Mouse (Mus musculus) spleen, adult 2 months (tissue): ENCODE measurements around the gene Ankzf1. TPM values are rescaled to one million over a fixed set of nuclear protein-coding genes. Genes with fewer than 3 reads are reported as not detected.
A peak's percentile ranks its signal among the peaks of the same experiment; 100 is the strongest.

ENCODE experiments used
- DNase-seq, 2 experiments: peaks; one replicate each; pipeline versions ENCODE4 v3.0.0 to v3.0.0-alpha.2; 2012 to 2021; ENCODE audit warnings: low spot score in 2 of 2, low read depth in 1 of 2
- H3K27ac ChIP-seq: fragments of 200-500 bp; 2 replicates; pipeline ENCODE4 v1.5.1; 2012; ENCODE audit warnings: low read length, inconsistent platforms; ENCODE audit not compliant: insufficient read depth
- H3K27me3 ChIP-seq: fragments of 200-500 bp; 2 replicates; pipeline ENCODE4 v1.6.1; 2012; ENCODE audit warnings: mild to moderate bottlenecking, moderate library complexity, low read length, inconsistent platforms; ENCODE audit not compliant: control insufficient read depth, insufficient read depth
- H3K36me3 ChIP-seq: fragments of 200-500 bp; 2 replicates; pipeline ENCODE4 v1.6.1; 2012; ENCODE audit warnings: mild to moderate bottlenecking, low read length, inconsistent platforms; ENCODE audit not compliant: control insufficient read depth, insufficient read depth
- H3K4me1 ChIP-seq: fragments of 200-500 bp; 2 replicates; pipeline ENCODE4 v1.6.1; 2011; ENCODE audit warnings: inconsistent platforms; ENCODE audit not compliant: control insufficient read depth, insufficient read depth, insufficient read length
- H3K4me3 ChIP-seq: fragments of 200-500 bp; 2 replicates; pipeline ENCODE4 v1.5.1; 2011; ENCODE audit warnings: mild to moderate bottlenecking, inconsistent platforms; ENCODE audit not compliant: insufficient read depth, insufficient read length; ENCODE audit errors: extremely low read depth
- CTCF ChIP-seq: fragments of 200-500 bp; IDR thresholded peaks from 2 replicates; pipeline ENCODE4 v1.5.1; 2011; ENCODE audit warnings: mild to moderate bottlenecking, inconsistent platforms; ENCODE audit not compliant: insufficient read depth, insufficient read length, insufficient replicate concordance; ENCODE audit errors: extremely low read depth
- POLR2A ChIP-seq: fragments of 200-500 bp; IDR thresholded peaks from 2 replicates; pipeline ENCODE4 v1.6.1; 2011; ENCODE audit warnings: low read depth, low read length, inconsistent platforms
- WGBS: fragments of 180-500 bp; shearing (Covaris S2); methylation state at CpG from one replicate; pipeline ENCODE4 v1.1.7; 2018; 5-methylcytosine and 5-hydroxymethylcytosine counted together
- polyA plus RNA-seq: library from polyadenylated mRNA; depleted of rRNA; stranded (reverse); fragments of >200 nt; gene quantifications from 2 replicates; pipeline ENCODE4 v1.2.3, GENCODE M21; 2012

The Ankzf1 gene
- polyA plus RNA-seq, 1 experiment, result 15.9 TPM

DNA sequence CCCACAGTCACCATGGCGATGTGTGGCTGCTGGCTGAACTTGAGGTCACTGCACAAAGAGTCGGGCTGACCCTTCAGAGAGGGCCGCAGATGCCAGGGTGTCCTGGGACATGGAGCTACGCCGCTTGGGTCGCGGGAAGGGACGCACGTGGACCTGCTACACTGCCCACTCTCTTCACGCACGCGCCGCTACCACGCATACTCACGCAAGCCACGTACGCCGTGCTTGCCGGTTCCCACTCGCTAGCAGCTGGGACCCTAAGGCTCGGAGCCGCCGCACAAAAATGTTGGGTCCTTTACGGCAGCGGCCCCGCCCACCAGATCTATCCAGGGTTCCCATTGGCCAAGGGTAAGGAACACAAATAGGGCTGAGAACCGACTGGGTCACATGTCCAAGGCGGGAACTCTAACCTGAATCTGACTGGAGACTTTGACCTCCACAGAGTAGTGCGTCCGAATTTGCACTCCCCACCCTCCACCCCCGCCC, 11.8 kb upstream of the Ankzf1 start, which contains the start of gene Abcb6:
Abcb6 (minus strand) TSS at position 288 of the 486 bp plus-strand sequence.
- Histone ChIP-seq H3K27ac (peak within 1 kb of the TSS; percentile 41; the same call in 1 of the 2 replicates), H3K4me3 (peak within 1 kb of the TSS; percentile 75), H3K4me1 (peaks cover 8% of the 10 kb centered on the region), H3K27me3 (no peaks in the 10 kb centered on the region), H3K36me3 (peaks cover 12% of the 10 kb centered on the region)
- WGBS, result under 1% methylated on average over 31 of the region's 31 CpGs
- peak; percentile 55 to 79 for DNase-seq
- no peak for TF ChIP-seq CTCF
- no peak for TF ChIP-seq POLR2A

DNA sequence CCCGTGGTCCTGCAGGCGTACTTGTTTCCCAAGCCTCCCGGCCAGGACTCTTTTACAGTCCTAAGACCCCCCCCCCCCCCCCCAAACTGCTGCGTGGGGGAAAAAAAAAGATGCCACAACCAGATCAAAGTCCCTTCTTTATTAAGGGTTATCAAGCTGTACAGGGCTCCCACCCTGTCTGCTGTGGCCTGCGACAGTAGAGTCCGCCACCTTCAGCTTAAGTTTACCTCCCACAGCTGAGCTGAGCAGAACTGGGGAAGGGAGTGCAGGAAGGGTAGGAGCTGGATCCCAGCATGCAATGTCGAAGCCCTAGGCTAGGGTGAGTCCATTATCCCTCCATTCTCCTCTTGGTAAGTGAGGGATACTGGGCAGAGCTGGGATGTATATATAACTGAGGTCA, 11.2 kb upstream of the Ankzf1 start:
- WGBS, result 48% methylated on average over 7 of the region's 7 CpGs
- no peaks in the 10 kb centered on the region for H3K27me3 ChIP-seq
- no peak for DNase-seq
- peaks cover 8% of the 10 kb centered on the region for H3K4me1 ChIP-seq
- no peak overlapping the region for H3K4me3 ChIP-seq
- H3K36me3 ChIP-seq, result peaks cover 16% of the 10 kb centered on the region
- H3K27ac ChIP-seq, result no peak overlapping the region
- TF ChIP-seq CTCF (no peak), POLR2A (no peak)

DNA sequence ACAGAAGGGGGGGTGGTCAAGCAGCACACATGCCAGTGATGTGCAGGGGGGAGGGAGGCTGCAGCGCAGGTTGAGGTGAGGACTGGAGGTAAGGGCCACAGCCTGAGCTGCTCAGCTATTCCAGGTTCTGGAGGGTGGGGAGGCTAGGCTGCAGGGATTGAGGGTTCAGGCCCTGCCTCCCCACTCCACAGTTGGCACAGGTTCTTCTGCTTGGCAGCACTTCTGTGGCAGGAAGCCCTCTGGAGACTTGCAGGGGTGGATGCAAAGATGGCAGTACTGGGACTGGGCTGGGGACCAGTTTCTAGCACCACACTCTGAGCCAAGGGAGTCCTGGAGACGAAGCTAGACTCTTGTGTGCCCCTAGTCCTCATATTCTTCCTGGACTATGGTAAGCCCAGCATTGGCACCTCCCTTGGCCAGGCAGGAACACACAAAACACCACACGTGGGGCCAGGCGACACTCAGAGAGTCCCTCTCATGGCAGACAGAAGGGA, 10.5 kb upstream of the Ankzf1 start:
- Histone ChIP-seq H3K4me1 (peaks cover 8% of the 10 kb centered on the region), H3K27ac (no peak overlapping the region), H3K27me3 (no peaks in the 10 kb centered on the region), H3K36me3 (peaks cover 22% of the 10 kb centered on the region), H3K4me3 (no peak overlapping the region)
- TF ChIP-seq POLR2A, result no peak
- no peak for TF ChIP-seq CTCF
- 95% methylated on average over 4 of the region's 4 CpGs for WGBS
- DNase-seq, result no peak

DNA sequence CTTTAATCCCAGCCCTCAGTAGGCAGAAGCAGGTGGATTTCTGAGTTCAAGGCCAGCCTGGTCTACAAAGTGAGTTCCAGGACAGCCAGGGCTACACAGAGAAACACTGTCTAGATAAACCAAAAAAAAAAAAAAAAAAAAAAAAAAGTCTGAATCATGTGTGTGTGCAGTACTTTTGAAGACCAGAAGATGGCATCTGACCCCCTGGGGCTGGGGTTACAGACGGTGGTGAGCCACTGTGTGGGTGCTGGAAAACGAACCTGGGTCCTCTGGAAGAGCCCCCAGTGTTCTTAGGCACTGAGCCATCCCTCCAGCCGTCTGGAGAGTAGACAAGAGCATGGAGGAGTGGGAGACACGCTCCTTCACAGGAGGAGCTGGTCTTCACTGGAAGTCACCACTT, 9.8 kb upstream of the Ankzf1 start:
- Histone ChIP-seq H3K27me3 (no peaks in the 10 kb centered on the region), H3K4me3 (no peak overlapping the region), H3K36me3 (peaks cover 26% of the 10 kb centered on the region), H3K27ac (no peak overlapping the region), H3K4me1 (peaks cover 8% of the 10 kb centered on the region)
- WGBS, result 86% methylated on average over 4 of the region's 4 CpGs
- DNase-seq, result no peak
- TF ChIP-seq CTCF, result no peak

DNA sequence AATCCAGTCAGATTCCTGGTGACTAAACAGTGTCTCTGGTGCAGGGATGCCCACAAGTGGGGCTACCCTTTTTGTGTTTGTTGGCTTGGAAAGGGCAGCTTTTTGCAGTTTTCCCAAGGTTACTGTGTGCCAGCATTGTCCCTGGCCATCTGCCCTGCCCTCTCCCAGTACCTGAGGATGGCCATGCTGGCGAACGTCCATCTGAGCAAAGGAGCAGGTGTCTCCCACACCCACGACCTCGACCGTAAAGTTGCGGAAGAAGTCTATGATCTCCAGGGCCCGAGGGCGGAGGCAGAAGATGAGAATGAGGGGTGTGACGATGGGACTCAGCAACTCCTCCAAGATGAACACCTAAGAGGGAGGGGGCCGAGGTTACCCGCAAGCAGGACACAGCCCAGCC, 6.5 kb upstream of the Ankzf1 start:
- Histone ChIP-seq H3K4me1 (no peaks in the 10 kb centered on the region; the same call in 1 of the 2 replicates), H3K4me3 (no peak overlapping the region), H3K36me3 (peaks cover 26% of the 10 kb centered on the region), H3K27ac (no peak overlapping the region), H3K27me3 (no peaks in the 10 kb centered on the region)
- TF ChIP-seq POLR2A (no peak), CTCF (no peak)
- DNase-seq, result no peak
- WGBS, result 98% methylated on average over 11 of the region's 11 CpGs

DNA sequence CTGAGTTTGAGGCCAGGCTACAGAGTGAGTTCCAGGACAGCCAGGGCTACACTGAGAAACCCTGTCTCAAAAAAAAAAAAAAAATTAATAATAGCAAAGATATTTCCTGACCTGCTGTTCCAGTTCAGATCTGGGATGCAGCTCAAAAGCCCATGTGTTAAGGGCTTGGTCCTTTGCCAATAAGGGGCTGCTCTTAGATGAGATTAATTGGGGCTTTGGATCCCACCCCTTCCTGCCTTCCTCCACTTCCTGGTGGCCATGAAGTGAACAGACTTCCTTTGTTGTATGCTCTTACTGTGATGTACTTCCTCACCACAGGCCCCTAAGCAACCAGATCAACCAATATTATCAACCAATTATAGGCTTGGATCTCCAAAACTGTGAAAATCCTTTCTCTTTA, 4.8 kb upstream of the Ankzf1 start:
- Histone ChIP-seq H3K4me1 (peaks cover 6% of the 10 kb centered on the region), H3K36me3 (peaks cover 26% of the 10 kb centered on the region), H3K27me3 (no peaks in the 10 kb centered on the region), H3K27ac (no peak overlapping the region), H3K4me3 (no peak overlapping the region)
- no peak for DNase-seq
- TF ChIP-seq CTCF (no peak), POLR2A (no peak)

DNA sequence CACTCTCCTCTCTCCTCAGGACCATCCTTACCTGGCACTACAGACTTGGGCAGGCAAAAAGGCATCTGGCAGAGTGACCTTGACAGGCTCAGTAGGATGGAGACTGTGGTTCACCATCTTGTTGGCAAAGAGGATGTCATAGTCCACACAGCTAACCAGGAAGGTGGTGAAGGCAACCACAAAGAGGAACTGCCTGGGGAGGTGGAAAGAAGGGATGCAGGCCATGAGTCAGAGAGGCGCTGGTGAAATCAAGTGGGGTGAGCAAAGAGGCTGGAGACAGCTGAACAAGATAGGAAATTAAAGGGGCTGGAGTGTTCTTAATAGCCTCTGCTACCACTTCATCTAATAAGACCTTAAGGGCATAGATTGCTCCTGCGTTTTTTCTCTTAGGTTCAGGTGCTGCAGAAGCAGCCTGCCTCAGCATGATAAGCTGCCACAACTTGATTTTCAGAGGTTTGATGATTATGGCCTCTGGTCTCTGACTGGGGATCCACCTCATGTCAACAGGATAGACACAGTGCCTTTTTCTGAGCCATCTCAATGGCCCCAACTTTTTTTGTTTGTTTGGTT, 4.0 kb upstream of the Ankzf1 start:
- 25% methylated on average over 2 of the region's 2 CpGs for WGBS
- DNase-seq, result no peak
- H3K4me1 ChIP-seq, result peaks cover 6% of the 10 kb centered on the region
- H3K27me3 ChIP-seq, result no peaks in the 10 kb centered on the region
- TF ChIP-seq CTCF (no peak), POLR2A (no peak)
- no peak overlapping the region for H3K4me3 ChIP-seq
- H3K36me3 ChIP-seq, result peaks cover 19% of the 10 kb centered on the region
- no peak overlapping the region for H3K27ac ChIP-seq
